Mouse (Mus musculus): ENCODE data around the gene Ddhd1. TPM values are rescaled to one million over a fixed set of nuclear protein-coding genes. Genes with fewer than 3 reads are reported as not detected.

Ddhd1 gene
- polyA plus RNA-seq, 1 experiment = 37.6 TPM

GRCm38 (mm10) chr14:45614406-45614805 lies 43.5 kb downstream of the Ddhd1 start:
- Histone ChIP-seq H3K27ac (ENCODE audit: insufficient read depth, low read length) (no peak overlapping the region), H3K4me3 (ENCODE audit: low read depth, low read length) (no peak overlapping the region), H3K9me3 (replicated peaks; ENCODE audit: control insufficient read depth, insufficient read depth, low read length, poor library complexity, severe bottlenecking) (no peaks in the 10 kb centered on the region), H3K4me1 (ENCODE audit: control insufficient read depth, insufficient read depth, low read length) (no peaks in the 10 kb centered on the region), H3K9ac (ENCODE audit: low read depth, poor library complexity, severe bottlenecking) (no peak overlapping the region), H3K36me3 (ENCODE audit: control insufficient read depth, insufficient read depth, low read length, poor library complexity, severe bottlenecking) (peaks cover 17% of the 10 kb centered on the region), H3K27me3 (ENCODE audit: control insufficient read depth, insufficient read depth, low read length, poor library complexity, severe bottlenecking) (no peaks in the 10 kb centered on the region)
- no peak for TF ChIP-seq POLR2A (IDR thresholded peaks at IDR 0.05; ENCODE audit: insufficient read depth, low read length)
- no peak for TF ChIP-seq CTCF (IDR thresholded peaks at IDR 0.05; ENCODE audit: low read depth, low read length)
- TF ChIP-seq EP300 (IDR thresholded peaks at IDR 0.05; ENCODE audit: insufficient read depth, low read depth, low read length) = no peak

GRCm38 (mm10) chr14:45611654-45612053 lies 46.3 kb downstream of the Ddhd1 start:
- Histone ChIP-seq H3K27ac (ENCODE audit: insufficient read depth, low read length) (no peak overlapping the region), H3K27me3 (ENCODE audit: control insufficient read depth, insufficient read depth, low read length, poor library complexity, severe bottlenecking) (no peaks in the 10 kb centered on the region), H3K9me3 (replicated peaks; ENCODE audit: control insufficient read depth, insufficient read depth, low read length, poor library complexity, severe bottlenecking) (no peaks in the 10 kb centered on the region), H3K9ac (ENCODE audit: low read depth, poor library complexity, severe bottlenecking) (no peak overlapping the region), H3K4me3 (ENCODE audit: low read depth, low read length) (no peak overlapping the region), H3K36me3 (ENCODE audit: control insufficient read depth, insufficient read depth, low read length, poor library complexity, severe bottlenecking) (peaks cover 5% of the 10 kb centered on the region), H3K4me1 (ENCODE audit: control insufficient read depth, insufficient read depth, low read length) (no peaks in the 10 kb centered on the region)
- no peak for TF ChIP-seq CTCF (IDR thresholded peaks at IDR 0.05; ENCODE audit: low read depth, low read length)
- no peak for TF ChIP-seq POLR2A (IDR thresholded peaks at IDR 0.05; ENCODE audit: insufficient read depth, low read length)
- TF ChIP-seq EP300 (IDR thresholded peaks at IDR 0.05; ENCODE audit: insufficient read depth, low read depth, low read length) = no peak

GRCm38 (mm10) chr14:45602002-45602401 lies 55.9 kb downstream of the Ddhd1 start:
- Histone ChIP-seq H3K4me1 (ENCODE audit: control insufficient read depth, insufficient read depth, low read length) (no peaks in the 10 kb centered on the region), H3K27ac (ENCODE audit: insufficient read depth, low read length) (no peak overlapping the region), H3K9ac (ENCODE audit: low read depth, poor library complexity, severe bottlenecking) (no peak overlapping the region), H3K4me3 (ENCODE audit: low read depth, low read length) (no peak overlapping the region), H3K36me3 (ENCODE audit: control insufficient read depth, insufficient read depth, low read length, poor library complexity, severe bottlenecking) (peaks cover 2% of the 10 kb centered on the region; the same call in 1 of the 2 replicates), H3K9me3 (replicated peaks; ENCODE audit: control insufficient read depth, insufficient read depth, low read length, poor library complexity, severe bottlenecking) (no peaks in the 10 kb centered on the region), H3K27me3 (ENCODE audit: control insufficient read depth, insufficient read depth, low read length, poor library complexity, severe bottlenecking) (no peaks in the 10 kb centered on the region)
- TF ChIP-seq EP300 (IDR thresholded peaks at IDR 0.05; ENCODE audit: insufficient read depth, low read depth, low read length) (no peak), POLR2A (IDR thresholded peaks at IDR 0.05; ENCODE audit: insufficient read depth, low read length) (no peak), CTCF (IDR thresholded peaks at IDR 0.05; ENCODE audit: low read depth, low read length) (no peak)

GRCm38 (mm10) chr14:45600587-45600986 lies 57.4 kb downstream of the Ddhd1 start:
- H3K4me1 ChIP-seq (ENCODE audit: control insufficient read depth, insufficient read depth, low read length) = no peaks in the 10 kb centered on the region
- H3K9ac ChIP-seq (ENCODE audit: low read depth, poor library complexity, severe bottlenecking) = no peak overlapping the region
- no peaks in the 10 kb centered on the region for H3K9me3 ChIP-seq (replicated peaks; ENCODE audit: control insufficient read depth, insufficient read depth, low read length, poor library complexity, severe bottlenecking)
- no peaks in the 10 kb centered on the region for H3K27me3 ChIP-seq (ENCODE audit: control insufficient read depth, insufficient read depth, low read length, poor library complexity, severe bottlenecking)
- TF ChIP-seq CTCF (IDR thresholded peaks at IDR 0.05; ENCODE audit: low read depth, low read length) (no peak), EP300 (IDR thresholded peaks at IDR 0.05; ENCODE audit: insufficient read depth, low read depth, low read length) (no peak), POLR2A (IDR thresholded peaks at IDR 0.05; ENCODE audit: insufficient read depth, low read length) (no peak)
- peaks cover 2% of the 10 kb centered on the region; the same call in 1 of the 2 replicates for H3K36me3 ChIP-seq (ENCODE audit: control insufficient read depth, insufficient read depth, low read length, poor library complexity, severe bottlenecking)
- no peak overlapping the region for H3K4me3 ChIP-seq (ENCODE audit: low read depth, low read length)
- no peak overlapping the region for H3K27ac ChIP-seq (ENCODE audit: insufficient read depth, low read length)

- no peaks in the 10 kb centered on the region for H3K9me3 ChIP-seq (replicated peaks; ENCODE audit: control insufficient read depth, insufficient read depth, low read length, poor library complexity, severe bottlenecking)
- H3K36me3 ChIP-seq (ENCODE audit: control insufficient read depth, insufficient read depth, low read length, poor library complexity, severe bottlenecking) = peaks cover 5% of the 10 kb centered on the region; the same call in 1 of the 2 replicates
- H3K27me3 ChIP-seq (ENCODE audit: control insufficient read depth, insufficient read depth, low read length, poor library complexity, severe bottlenecking) = no peaks in the 10 kb centered on the region
- TF ChIP-seq POLR2A (IDR thresholded peaks at IDR 0.05; ENCODE audit: insufficient read depth, low read length) (no peak), CTCF (IDR thresholded peaks at IDR 0.05; ENCODE audit: low read depth, low read length) (no peak), EP300 (IDR thresholded peaks at IDR 0.05; ENCODE audit: insufficient read depth, low read depth, low read length) (no peak)
- H3K27ac ChIP-seq (ENCODE audit: insufficient read depth, low read length) = no peak overlapping the region
- no peak overlapping the region for H3K9ac ChIP-seq (ENCODE audit: low read depth, poor library complexity, severe bottlenecking)
- no peak overlapping the region for H3K4me3 ChIP-seq (ENCODE audit: low read depth, low read length)
- H3K4me1 ChIP-seq (ENCODE audit: control insufficient read depth, insufficient read depth, low read length) = no peaks in the 10 kb centered on the region
Measured at GRCm38 (mm10) chr14:45597855-45598254, 60.1 kb downstream of the Ddhd1 start.

- Histone ChIP-seq H3K4me1 (ENCODE audit: control insufficient read depth, insufficient read depth, low read length) (no peaks in the 10 kb centered on the region), H3K9me3 (replicated peaks; ENCODE audit: control insufficient read depth, insufficient read depth, low read length, poor library complexity, severe bottlenecking) (no peaks in the 10 kb centered on the region), H3K9ac (ENCODE audit: low read depth, poor library complexity, severe bottlenecking) (no peak overlapping the region), H3K36me3 (ENCODE audit: control insufficient read depth, insufficient read depth, low read length, poor library complexity, severe bottlenecking) (peaks cover 5% of the 10 kb centered on the region; the same call in 1 of the 2 replicates), H3K27ac (ENCODE audit: insufficient read depth, low read length) (no peak overlapping the region), H3K4me3 (ENCODE audit: low read depth, low read length) (no peak overlapping the region), H3K27me3 (ENCODE audit: control insufficient read depth, insufficient read depth, low read length, poor library complexity, severe bottlenecking) (no peaks in the 10 kb centered on the region)
- TF ChIP-seq POLR2A (IDR thresholded peaks at IDR 0.05; ENCODE audit: insufficient read depth, low read length) (no peak), CTCF (IDR thresholded peaks at IDR 0.05; ENCODE audit: low read depth, low read length) (no peak), EP300 (IDR thresholded peaks at IDR 0.05; ENCODE audit: insufficient read depth, low read depth, low read length) (no peak)
Measured at GRCm38 (mm10) chr14:45593261-45593660, 64.7 kb downstream of the Ddhd1 start.
